Mouse (Mus musculus) adrenal gland, adult 8-10 months (tissue): ENCODE measurements around the gene Siae. TPM values are rescaled to one million over a fixed set of nuclear protein-coding genes. Genes with fewer than 3 reads are reported as not detected.

Source experiments
- DNase-seq: peaks from one replicate; pipeline ENCODE4 v3.0.0; 2022
- total RNA-seq, 4 experiments: library from RNA; stranded (reverse); gene quantifications; 2 replicates each; pipeline ENCODE4 v1.2.4; 2022

Gene Siae
- total RNA-seq, 4 experiments from 2014 or later: 20.8 to 30.8 (median 23.8) TPM

DNA sequence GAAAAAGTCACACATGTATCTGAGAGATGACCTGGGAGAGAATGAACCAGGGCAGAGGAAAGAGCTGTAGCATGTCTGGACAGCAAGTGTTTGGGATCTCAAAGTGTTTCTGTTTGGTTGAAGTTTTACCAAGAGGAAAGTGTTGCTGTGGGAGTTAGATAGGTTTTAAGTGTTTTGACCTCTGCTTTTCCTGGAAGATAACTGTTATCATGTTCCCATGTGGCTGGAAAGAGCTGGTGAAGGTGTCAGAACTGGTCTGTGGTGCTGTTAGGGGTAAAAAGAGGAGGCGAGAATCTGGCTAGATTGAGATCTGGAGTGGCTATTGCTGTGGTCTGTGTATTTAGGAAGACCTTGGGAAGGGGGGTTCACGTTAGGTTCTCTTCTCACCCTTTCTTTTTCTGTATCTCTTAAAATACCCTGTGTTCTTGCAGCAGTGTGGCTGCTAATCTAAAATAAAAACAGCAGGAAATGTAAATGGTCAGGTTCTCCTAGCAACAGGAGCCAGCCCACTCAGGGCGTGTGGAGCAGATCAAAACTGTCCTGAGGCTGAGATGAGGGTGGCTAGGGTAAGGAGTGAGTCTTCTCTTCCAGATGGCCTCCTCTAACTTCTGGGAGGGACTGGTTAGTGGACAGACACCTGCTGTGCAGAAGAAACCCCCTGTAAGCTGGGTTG lies 16.8 kb downstream of the Siae start:
- DNase-seq: no peak

DNA sequence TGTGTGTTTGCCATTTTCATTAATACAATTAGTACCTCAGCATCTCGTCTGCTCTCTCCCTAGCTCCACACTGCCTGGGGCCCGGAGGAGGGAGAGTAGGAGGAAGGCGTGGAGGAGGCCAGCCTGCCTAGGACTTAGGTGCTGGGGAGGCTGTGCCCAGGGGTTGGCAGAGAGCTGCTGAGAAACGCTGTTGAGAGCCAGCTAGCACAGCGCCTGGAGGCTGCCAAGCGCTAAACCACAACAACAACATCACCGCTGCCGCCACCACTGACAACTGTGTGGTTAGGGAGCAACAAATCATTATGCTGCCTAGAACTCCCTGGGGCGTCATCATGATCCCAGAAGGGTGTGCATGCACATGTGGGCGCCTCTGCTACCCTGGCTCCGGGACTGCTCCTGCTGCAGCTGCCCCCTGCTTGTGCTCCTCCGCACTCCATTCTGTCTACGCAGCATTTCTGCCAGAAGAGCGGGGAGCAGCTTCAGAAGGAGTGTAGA lies 21.0 kb downstream of the Siae start:
- DNase-seq: no peak

DNA sequence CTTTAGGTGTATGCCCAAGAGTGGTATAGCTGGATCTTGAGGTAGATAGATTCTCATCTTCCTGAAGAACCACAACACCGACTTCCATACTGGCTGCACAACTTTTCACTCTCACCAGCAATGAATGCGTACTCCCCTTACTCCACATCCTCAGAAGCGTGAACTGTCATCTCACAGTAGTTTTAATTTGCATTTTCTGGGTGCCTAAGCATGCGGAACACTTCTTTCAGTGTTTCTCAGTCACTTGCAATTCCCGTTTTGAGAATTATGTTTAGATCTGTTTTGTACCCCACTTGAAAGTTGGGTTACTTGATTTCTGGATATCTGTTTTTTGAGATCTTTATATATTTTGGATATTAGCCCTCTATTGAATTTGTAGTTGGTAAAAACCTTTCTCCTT lies 28.1 kb downstream of the Siae start:
- DNase-seq: no peak

DNA sequence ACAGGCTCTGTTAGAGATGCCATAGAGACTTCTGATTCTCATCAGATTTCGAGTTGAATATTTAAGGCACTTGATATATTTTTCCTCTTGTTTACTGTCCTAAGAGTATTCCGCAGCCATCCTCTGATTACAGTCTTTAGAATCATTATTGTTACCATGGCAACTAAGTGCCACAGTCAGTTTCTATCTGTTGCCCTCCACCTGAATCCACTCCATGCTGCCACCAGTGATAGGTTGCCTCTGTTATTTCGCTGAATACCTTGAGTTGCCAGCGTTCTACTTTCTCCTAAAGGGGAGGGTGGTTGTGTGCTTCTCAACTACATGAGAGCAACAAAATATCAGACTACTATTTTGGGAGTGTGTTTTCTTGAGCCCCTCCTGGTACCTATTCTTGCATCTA lies 31.2 kb downstream of the Siae start:
- DNase-seq: no peak

DNA sequence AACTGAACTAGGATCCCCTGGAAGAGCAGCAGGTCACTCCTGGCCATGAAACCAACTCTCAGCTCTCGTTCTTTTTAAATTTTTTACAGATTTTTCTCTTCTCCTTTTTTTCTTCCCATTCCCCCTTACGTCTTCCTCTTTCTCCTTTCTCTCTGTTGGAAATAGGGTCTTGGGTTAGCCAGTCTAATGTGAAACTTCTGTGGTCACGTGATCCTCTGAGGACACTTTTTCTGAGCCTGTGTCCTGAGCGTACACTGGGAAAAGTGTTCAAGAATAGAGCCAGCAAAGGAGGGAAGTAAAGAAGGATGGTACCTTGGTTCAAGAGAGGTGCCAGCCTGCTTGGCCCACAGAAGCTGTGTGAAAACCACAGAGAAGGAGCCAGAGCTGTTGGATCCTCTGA lies 34.9 kb downstream of the Siae start:
- DNase-seq: no peak

DNA sequence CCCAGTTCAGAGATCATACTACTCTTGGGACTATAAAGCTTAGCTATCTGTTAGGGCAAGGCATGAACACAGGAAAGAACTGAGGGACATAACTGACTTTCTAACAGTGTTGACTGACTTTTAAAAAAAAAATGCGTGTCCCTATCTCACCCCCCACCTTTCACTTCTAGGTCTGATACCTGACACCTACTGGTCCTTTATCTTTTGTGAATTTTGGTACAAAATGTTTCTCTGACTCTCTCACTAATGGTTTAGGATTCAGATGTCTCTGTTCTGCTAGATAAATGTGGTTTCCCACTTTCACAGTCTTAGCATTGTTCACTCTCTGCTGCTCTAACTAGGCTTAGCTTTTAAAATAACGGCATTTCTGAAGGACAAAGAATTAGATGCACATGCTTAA lies 36.5 kb downstream of the Siae start:
- no peak for DNase-seq

DNA sequence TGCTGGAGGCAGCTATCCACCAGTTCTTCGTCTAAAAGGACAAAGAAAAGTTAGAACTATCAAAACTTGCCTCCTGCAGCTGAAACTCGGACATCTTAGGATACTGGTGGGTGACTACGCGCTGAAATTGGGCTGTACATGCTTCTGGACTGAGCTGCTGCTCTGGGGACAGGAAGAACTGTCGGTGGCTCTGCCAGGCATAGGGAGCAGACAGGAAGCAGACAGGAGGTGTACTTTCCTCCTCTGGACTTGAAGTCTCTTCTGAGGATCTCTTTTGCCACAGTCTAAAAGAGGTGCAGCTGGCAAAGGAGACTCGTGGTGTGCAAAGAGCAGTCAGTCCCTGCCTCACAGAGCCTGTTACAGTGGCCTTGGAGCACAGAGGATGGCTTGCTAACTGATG lies 37.1 kb downstream of the Siae start:
- no peak for DNase-seq

DNA sequence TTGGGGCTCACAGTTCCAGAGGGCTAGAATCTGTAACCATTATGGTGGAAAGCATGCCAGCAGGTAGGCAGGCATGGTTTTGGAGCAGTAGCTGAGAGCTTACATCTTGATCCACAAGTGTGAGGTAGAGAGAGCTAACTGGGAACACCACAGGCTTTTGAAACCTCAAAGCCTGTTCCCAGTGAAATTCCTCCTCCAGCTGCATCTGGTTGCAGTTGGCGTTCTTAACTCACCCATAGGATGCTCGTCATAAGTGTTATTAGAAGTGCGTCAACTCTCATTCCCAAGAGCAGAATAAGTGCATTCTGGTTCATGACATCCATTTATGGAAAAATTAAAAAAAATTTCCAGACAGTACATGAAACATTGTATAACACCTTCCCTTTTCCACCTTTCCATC lies 38.2 kb downstream of the Siae start:
- no peak for DNase-seq

DNA sequence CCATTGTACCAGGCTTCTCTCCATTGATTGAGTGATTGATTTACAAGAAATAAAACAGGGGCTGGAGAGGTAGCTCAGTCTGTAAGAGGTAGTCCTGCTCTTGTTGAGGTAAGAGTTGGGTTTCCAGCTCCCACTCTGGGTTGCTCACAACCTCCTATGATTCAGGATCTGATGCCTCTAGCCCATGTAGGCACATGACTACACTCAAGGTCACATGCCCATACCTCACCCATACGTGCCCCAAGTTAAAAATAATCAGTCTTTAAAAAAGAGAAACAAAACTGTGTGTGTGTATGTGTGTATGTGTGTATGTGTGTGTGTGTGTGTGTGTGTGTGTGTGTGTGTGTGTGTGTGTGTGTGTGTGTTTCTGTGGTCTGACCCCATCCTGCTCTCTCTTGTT lies 40.1 kb downstream of the Siae start:
- DNase-seq: no peak

DNA sequence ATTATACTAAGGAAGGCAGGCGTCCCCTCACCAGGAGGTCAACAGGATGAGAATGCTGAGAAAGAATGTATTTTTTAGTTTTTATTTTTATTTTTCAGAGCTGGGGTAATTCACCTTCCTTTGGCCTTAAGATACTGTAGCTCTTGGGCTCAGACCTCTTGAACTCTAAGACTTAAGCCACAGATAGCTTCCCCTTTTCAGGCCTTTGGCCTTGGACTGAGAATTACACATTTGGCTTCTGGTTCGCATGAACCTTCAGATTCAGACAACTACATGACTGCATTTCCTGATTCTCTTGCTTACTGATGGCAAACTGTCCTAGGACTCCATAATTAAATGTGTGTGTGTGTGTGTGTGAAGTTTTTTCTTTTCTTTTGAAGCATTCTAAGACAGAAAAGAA lies 43.1 kb downstream of the Siae start:
- DNase-seq: no peak

DNA sequence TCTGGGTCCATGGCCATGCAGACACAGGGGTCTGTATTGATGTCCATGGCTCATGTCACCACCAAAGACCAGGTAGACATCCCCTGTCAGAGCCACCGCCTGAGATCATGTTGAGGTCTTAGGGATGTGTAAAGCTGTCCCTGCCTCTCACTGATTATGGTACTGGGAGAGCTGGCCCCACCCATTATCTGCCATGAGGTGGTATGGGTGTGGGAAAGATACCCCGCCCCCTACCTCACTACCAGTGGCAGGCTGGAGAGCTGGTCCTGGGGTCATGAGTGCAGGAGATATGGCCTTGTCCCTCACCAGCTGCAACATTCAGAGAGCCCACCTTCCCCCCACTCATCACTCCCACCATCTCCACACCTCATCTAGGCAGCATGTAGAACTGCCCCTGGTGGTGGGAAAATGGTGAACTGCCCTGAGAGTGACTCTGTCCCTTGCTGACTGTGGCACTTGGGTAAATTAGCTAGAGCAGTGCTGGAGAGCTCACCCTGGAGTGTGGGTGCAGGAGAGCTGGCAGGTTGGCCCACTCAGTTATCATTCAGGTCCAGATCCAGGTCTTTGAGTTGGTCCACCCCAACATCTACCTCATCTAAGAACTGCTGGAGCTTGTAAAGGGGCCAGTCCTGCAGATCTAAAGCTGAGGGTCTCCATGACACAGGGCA lies 45.2 kb downstream of the Siae start:
- no peak for DNase-seq

DNA sequence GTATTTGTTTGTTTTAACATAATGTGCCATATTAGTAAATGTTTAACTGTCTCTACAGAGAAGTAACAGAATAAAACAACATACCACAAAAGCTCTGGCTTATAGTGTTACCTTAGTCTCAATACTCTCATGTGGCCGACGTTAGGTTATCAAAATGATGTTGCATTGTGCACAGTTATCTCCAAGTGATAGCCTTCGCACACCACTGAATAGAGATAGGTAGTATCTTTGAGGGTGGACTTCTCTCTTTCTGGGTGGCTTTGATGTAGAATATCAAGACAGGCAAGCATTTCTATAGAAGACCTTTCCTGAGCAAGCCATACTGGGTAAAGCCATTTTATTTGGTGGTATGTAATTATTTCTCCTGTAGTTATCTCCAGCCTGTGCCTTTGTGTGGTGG lies 49.6 kb downstream of the Siae start:
- DNase-seq: no peak

DNA sequence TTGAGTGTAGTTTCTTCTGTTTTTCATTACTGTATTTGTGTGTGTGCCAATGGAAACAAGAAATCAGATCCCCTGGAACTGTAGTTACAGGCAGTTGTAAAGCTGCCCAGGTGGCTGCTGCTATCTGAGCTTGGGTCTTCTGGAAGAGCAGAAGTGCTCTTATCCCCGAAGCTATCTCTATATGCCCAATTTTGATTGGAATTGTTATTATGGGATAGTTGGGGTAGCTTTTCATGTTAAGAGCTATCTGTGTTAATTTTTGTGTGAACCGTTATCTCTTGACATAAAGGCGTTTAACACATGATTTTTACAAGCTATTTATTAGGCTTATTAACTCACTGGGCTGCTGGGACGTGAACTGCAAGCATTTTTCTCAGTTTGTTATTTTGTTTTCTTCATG lies 54.1 kb downstream of the Siae start:
- no peak for DNase-seq

DNA sequence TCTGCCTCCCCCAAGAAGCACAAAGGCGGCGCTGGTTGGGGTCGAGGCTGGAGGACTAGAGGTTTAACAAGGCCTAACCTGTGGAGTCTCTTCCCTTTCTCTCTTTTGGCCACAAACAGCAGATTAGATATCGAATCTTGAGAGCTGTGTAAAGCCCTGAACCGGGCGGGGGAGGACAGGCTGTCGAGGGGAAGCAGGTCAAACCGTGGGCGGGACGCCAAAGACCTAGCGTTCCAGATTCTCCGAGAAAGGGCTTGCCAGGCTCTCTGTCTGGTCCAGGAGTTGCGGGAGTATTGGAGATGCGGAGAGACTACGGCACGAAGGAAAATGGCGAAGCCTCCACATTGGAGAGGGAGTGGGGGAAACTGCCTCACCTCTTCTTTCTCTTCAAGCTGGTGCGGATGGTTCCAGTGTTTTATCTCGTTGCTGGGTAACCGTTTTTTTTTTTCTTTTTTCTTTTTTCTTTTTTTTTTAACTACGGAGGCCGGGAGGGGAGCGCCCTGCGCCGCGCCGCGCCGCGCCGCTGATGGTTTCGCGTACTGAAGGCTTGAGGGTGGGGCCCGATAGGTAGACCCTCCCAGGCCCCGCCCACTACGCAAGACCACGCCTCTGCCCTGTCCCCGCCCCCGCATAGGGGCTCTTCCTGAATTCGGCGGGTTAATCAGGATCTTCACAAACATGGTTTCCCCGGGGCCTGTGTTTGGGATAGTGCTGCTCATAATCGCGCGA lies 57.8 kb downstream of the Siae start, which contains the start of gene Spa17:
TSS of gene Spa17 (minus strand) at position 541 of the 729 bp plus-strand sequence.
- peak; percentile 85 for DNase-seq

DNA sequence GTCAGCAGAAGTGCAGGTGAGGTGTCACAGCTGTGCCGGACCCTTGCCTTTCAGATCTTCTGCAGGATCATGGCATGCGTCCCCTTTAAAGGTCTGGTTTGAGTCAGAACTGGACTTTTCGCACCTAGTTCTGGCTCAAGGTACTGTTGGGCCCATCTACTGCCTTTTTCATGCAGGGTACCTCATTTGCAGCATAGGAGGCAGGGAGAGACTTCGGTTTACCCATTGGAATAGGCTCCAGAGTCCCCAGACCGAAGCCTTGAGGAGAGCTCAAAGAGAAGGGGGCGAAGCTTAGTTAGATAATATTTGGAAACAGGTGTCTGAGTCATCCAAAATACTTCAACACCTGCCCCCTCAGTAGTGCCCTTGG lies 58.4 kb downstream of the Siae start:
- no peak for DNase-seq

DNA sequence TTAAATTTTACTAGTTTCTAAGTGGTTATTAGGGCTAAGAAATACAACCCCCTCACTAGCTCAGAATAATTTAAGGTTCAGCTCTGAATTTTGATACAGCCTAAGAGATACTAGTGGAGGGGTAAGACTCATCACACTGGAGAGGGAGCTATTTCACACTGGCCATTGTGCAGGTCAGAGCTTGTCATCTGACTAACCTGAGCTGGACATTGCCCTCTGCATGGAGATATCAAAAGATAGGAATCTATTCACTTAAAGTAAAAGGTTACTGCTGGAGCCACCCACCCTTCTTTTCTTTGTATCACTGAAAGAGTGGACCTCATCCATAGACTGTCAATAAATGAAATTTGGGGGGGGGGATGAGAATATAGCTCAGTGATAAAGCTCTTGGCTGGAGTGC lies 58.8 kb downstream of the Siae start:
- no peak for DNase-seq

DNA sequence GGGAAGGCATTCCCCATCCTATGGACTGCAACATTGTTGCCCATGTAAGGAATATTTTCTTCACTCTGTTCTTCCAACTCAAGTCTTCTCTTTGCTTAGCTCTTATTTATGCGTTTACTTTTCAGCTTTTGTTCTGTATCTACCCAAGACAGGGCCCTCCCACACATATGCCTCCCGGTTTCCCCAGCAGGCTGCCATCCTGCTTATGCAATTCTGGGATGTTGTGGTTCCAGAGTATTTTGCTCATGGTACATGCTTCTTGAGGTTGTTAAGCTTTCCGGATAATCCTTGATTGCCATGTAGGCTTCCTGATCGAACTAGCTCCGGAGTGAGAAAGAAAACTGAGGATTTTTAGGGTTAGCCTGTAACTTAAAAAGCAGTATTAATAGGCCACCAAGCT lies 59.7 kb downstream of the Siae start:
- DNase-seq: no peak

DNA sequence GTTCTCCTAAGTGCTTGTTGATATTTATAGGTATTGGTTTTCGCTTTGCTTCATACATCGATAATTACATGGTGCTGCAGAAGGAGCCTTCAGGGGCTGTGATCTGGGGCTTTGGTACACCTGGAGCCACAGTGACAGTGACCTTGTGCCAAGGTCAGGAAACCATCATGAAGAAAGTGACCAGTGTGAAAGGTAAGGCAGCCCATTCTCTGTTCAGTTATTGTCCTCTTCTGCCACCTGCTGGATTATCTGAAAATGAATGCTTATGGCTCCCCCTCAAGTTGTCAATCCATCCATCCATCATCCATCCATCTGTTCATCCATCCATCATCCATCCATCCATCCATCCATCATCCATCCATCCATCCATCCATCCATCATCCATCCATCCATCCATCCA lies 61.3 kb downstream of the Siae start:
- no peak for DNase-seq

DNA sequence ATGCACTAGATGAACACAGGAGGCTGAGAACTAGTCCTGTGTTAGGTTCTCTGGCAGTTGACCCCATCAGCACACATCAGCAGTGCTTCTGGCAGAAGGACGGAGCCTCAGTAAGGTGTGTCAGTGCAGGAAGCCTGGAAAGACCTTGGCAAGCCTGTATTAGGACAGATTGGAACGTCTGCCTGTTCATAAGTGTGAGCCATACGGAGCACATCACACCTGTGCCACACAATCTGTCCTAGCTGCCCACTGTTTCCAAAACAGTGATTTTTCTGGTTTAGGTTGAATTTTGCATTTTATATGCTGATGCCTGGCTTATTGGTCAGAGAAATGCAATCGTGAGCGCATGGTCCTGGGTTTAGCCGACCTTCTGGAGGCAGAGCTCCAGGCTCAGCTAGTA lies 65.8 kb downstream of the Siae start:
- DNase-seq: no peak

DNA sequence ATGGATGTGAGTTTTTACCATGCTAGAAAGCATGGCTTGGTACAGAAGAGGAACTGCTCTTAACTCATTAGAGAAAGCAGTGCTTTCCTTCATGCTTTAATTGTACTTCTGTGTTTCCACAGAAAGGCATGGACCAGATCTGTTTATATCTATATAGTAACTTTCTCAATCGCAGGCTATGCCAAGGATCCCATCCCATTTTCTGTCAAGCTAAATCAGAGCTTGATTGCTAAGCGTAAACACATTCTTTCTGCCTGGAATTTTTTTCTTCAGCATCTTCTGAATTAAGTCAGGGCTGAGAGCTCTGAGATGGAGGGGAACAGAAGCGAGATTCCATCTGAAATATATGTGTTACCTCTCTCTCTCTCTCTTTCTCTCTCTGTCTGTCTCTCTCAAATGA lies 68.5 kb downstream of the Siae start:
- DNase-seq: no peak

DNA sequence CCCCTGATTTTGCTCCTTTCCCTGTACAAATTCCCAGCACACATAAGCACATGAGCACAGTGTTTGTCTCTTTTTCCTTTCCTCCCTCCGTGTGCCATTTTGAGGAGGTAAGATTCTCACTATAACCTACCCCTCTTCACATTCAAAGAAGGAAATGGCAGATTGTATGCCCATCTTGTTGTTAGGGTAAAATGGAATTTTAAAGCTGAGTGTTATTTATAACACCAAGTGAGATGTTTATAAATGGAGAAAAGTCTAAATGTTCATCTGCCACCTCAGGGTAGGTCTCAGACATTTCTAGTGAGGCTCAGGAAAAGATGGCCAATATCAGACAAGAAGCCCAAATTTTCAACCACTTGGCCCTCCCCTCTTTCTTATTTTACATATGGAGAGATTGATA lies 69.0 kb downstream of the Siae start:
- no peak for DNase-seq

DNA sequence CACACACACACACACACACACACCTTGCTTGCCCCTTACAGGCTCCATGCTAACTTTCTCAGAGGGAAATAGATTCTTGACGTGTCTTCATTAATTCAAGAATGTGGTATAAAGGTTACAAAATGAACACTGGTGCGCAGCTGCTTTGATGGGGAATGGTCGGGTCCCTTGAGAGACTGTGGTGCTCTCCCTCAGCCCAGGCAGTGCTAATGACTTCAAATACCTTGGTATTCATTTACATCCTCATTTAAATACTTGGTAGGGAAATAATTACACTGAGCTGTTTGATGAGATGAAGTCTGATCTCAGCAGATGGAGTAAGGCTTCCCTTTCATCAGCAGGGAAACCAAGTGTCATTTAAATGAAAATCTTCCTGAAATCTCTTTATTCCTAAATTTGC lies 69.6 kb downstream of the Siae start:
- no peak for DNase-seq

DNA sequence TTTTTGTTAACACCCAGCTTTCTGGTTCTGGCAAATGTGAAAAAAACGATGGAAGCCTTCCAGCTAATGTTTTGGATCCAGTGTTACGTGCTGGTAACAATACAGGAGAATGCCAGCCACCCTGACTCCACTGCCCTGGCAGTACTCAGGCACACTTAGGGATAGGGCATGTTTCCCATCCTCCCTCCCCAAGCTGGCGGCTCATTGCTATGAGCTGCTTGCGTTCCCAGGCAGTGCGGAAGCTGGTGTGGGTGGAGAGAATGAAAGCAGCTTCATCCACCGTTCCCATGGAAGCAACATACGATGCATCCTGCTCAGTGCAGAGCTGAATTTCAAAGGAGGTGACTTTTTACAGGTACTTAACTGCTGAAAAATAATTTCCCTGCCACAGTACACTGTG lies 70.1 kb downstream of the Siae start:
- no peak for DNase-seq

DNA sequence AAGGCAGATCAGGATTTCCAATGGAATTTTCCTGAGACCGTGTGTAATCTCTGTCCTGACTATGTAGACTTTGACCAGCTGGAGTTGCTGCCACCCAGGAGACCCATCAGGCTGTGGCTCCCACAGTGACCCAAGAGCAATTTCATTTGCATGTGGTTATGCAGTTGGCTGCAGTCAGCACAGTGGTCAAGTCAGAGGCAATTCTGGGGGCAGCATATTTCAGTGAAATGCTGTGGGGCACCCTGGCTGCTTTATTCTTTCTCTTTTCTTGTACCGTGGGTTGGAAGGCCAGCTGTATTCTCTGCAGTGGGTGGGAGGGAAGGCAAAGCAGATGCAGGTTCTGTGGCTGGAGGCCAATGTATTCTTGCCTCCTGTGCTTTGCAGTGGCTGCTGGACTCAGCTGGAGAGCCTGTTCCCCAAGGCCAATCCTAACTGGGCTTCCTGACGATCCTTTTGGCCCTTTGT lies 70.6 kb downstream of the Siae start:
- DNase-seq: no peak
